Mouse (Mus musculus): ENCODE measurements around the gene Raet1e.

DNA sequence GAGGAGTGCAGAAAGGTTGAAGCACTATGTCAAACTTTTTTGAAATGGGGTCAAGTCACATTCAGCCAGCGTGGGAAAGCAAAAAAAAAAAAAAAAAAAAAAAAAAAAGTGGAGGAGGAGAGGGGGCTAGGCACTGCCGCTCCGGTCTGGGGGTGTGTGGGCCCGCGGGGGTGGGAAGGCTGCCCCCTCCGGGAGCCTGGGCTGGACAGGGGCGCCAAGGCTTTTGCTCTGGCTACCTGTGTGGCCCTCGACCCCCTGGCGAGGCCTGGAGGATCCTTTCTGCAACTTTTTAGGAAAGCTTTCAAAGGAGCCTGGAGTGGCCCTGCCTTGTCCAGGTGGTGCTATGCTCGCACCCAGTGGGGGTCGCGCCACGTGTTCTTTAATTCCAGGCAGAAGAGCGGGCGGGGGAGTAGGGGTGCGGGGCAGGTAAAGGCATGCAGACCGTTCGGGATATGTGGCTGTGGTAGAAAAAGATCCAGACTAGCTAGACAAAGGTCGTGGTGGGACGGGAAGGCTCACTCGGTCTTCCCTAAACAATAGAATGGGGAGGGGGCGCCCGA lies 1.3 kb downstream of the Raet1e start:
- TF ChIP-seq CTCF (IDR thresholded peaks at IDR 0.05; ENCODE audit: low read depth, low read length) (no peak), POLR2A (IDR thresholded peaks at IDR 0.05; ENCODE audit: extremely low read depth, insufficient read depth, low read length) (no peak)

All from liver, adult 2 months (tissue).